Mouse (Mus musculus): ENCODE results near the gene Sox5.
A peak's percentile ranks its signal among the peaks of the same experiment; 100 is the strongest.

The Sox5 gene

DNA sequence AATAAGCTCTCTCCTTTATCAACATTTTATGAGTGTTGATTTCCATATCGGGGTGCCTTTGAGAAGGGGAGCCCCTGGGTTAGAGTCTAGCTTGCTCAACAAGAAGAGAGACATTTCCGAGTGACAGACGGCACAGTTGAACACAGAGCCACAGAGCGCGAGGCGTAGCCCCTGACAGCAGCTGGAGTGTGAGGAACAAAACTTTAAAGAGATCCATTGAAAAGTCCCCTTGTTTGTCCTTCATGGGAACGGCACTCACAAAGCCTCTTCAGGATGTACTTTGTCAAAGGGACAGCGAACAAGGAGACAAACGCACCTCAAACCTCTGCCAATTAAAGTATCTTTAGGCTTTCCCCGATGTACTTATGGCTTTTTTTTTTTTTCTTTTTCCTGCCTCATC lies 674.9 kb downstream of the Sox5 start:
- DNase-seq (ENCODE audit: low spot score in 2 of 2), result no peak

DNA sequence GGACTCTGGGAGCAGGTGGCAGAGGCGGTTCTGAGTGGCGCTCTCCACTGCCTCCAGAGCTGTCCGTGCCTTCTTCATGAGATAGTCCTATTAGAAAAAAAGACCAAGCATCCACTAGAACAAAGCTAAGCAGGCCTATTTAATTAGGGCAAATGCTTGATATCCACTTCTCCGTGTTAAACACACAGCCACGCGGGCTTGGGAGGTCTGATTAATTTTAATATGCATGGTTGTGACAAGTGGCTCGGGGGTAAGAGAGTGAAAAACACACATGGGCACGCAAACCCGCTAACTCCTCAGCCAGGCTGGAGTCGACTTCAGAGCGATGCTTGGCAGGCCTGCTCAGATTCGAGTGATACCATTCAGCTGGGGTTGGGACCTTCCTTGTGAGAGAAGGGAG lies 676.1 kb downstream of the Sox5 start:
- no peak for DNase-seq (ENCODE audit: low spot score in 2 of 2)

DNA sequence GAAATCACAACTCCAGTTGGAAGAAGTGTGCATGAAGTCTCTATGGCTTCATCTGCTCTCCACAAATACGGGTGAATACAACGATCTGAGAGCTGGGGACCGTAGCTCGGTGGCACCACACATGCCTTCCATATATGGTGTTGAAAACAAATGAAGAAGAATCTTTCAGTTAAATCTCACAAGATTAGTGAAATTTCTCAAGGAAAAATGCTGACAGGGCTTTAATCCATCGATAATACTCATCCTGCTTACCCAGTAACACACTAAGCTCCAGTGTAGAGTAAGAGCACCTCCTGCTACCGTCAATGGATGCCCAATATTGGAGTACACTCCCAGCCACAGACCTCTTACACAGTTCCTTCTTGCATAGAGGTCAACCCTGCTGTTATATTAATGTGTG lies 678.2 kb downstream of the Sox5 start:
- DNase-seq (ENCODE audit: low spot score in 2 of 2), result no peak

DNA sequence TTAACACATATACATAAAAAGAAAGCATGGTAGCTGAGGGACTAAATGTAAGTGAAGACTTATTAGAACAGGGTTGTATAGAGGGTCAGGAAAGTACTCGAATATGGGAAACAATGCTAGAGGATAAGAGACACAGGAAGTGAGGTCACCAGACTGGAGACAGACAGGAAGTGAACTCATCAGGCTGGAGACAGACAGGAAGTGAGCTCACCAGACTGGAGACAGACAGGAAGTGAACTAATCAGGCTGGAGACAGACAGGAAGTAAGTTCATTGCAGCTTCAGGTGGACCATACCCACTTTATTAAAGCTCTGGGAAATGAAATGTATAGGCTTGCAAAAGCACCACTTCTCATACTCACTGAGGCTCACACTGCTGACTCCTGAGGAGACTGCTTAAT lies 680.9 kb downstream of the Sox5 start:
- no peak for DNase-seq (ENCODE audit: low spot score in 2 of 2)

DNA sequence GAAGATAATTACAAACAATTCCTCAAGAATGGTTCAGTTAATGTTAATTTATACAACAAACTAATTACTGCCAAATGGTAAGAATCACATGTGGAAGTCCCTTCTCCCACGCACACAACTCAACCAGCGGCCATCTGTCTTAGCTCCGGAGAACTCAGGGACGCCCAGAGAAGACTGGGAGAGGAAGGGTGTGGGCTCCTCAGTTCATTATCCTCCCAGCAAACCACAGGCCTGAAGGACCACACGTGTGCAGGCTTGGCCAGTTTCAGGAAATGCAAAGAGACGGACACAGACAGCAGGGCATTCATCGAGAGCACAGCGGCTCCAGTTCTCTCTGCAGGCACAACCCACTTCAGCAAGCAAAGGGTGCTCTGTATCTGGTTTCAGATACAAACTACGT lies 683.7 kb downstream of the Sox5 start:
- DNase-seq (ENCODE audit: low spot score in 2 of 2), result peak in 1 of 2 experiments; percentile 60

DNA sequence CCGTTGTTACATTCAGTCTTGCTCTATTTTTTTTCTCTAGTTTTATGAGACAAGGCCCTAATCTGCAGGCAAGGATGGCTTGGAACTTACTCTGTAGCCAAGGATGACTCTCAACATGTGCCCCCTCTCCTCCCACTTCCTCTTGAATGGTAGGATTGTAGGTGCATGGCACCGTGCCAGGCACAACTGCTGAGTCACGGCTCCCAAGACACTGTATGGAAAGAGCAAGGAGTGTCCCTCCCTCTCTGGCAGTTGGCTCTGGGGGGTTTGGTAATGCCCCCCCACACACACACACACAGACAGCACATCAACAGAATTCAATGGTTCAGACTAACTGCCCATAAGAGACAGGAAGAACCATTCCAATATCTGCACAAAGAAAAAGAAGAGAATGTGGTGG lies 693.5 kb downstream of the Sox5 start:
- peak in 1 of 2 experiments; percentile 10 for DNase-seq (ENCODE audit: low spot score in 2 of 2)

DNA sequence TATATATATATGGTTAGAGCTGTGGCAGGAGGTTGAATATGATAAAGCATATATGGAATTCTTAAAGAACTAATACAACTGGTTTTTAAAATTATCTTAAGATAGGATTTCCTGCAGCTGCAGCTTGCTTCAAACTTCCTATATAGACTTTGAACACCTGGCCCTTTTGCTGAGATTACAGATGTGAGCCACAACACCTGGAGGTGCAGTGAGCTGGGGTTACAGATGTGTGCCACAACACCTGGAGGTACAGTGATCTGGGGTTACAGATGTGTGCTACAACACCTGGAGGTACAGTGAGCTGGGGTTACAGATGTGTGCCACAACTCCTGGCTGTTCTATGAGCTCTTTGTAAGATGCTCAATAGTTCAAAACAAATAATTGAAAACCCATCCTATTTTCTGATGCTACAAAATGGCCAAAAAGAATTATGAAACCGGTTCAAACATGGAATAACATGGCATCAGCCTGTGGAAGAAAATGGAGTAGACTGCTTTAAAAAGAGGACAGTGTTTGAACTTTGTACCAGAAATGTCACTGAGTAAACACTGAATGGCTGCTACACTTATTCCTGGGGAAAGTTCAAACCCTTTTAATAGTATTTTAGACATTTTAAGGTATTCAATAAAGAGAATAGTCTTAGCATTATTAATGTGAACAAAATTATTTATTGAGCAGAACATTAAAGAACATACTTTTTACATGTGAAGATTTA lies 695.5 kb downstream of the Sox5 start:
- DNase-seq (ENCODE audit: low spot score in 2 of 2), result no peak

DNA sequence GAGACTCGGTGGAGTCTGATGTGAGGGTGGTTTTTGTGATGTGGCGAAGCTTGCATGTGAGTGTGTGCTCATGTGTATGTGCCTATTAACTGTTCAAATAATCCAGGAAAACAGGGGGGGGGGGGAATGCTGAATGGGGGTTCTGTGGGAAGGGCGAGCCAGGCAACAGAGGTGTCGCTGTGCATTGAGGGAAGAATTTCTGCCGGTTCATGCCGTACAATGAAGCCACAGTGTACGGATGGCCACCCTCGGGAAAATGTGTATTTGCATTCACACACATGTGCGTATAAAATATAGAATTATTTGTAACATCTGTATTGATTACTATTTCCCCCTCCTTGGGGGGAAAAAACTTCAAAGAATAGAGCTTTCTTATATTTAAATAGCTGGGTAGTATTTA lies 699.5 kb downstream of the Sox5 start:
- no peak for DNase-seq (ENCODE audit: low spot score in 2 of 2)

DNA sequence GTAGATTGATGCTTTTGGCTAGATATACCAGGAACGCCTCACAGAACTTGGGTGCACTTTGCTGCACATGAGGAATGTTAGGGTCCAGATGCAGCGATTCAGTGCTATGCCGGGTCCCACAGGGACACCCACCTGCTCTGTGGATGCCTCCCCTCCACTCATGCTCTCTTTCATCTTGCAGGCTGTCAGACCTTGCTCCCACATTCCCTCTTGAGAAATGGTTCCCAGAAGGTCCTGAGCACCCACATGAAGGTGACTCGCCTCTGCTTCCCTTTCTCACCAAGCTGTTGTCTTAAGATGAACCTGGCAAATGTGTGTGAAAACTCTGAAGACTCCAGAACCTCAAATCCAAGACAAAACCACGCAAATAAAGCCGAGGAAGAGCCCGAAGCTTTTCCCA lies 704.0 kb downstream of the Sox5 start:
- DNase-seq (ENCODE audit: low spot score in 2 of 2), result no peak

DNA sequence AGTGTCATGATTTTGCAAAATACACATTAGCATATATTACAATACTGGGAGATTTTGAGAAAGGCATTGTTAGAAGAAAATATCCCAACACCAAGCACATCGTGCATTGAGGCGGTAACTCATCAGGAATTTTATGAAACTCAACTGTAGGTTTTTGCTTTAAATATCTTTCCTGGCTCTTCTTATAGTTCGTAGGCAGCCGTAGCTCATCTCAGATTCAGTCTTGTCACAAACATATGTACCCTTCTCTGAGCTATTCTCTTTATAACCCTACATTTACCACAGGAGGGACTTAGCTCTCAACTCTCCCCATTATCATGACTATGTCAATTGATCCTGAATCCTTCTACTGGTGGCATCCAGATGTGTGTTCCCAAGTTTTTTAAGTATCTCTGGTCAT lies 705.4 kb downstream of the Sox5 start:
- no peak for DNase-seq (ENCODE audit: low spot score in 2 of 2)

DNA sequence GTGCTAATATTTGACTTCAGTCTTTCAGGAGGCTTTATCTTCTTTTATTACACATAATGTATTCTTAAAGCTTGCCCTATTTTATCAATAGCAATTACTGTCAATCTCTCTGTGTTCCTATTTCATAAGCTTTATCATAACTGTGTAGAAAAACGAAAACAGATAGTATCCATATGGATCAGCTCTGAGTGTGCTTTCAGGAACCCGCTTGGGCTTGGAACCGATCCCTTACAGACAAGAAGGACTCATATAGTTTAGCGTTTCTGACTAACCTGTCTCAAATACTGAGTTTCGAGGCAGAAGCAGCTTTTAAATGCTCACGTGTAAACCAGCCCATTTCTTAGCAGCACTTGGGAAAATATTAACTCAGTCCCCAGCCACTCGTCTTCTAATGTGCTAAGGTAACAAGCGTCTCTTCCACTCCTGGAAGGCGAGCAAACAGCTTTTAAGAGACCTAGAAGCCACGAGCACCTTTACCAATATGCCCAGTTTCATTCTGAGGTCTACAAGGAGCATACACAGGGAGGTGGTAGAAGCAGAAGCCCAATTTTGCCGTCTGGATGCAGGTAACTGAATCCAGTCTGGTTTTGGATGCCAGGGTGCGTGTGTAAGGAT lies 706.3 kb downstream of the Sox5 start:
- DNase-seq (ENCODE audit: low spot score in 2 of 2), result no peak

DNA sequence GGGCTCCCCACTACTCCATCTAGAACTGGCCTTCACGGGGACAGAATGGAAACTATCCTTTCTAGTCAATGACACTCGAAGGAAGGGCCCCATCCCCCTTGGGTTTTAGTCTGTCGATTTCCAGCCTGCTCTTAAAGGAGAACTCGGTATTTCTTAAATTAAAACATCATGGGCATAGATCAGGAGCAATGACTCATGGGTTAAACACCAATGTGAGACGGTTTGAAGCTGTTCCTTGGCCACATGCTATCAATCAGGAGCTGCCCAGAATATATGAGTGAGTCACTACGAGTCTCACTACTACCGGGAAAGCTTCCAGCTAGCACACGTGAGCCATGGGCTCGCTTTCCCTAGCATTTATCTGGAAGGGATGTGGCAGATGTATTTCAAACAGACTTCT lies 707.0 kb downstream of the Sox5 start:
- peak; percentile 28 to 68 for DNase-seq (ENCODE audit: low spot score in 2 of 2)

DNA sequence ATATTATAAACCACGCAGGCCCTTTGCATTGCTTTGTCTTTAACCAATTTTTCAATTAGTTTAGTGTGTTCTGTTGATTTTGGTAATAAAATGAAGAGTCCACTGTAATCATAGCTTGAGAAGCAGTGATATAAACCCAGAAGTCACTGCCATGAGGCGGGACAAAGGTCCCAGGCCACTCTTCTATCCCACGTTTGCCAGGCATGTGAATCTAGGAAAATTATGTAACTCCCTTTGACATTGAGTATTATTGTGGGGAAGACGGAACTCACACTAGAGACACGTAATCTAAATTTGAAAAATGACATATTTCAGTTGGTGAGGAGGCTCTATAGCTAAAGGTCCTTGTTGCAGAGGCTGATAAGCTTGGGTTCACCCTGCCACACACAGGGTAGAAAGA lies 711.3 kb downstream of the Sox5 start:
- no peak for DNase-seq (ENCODE audit: low spot score in 2 of 2)

DNA sequence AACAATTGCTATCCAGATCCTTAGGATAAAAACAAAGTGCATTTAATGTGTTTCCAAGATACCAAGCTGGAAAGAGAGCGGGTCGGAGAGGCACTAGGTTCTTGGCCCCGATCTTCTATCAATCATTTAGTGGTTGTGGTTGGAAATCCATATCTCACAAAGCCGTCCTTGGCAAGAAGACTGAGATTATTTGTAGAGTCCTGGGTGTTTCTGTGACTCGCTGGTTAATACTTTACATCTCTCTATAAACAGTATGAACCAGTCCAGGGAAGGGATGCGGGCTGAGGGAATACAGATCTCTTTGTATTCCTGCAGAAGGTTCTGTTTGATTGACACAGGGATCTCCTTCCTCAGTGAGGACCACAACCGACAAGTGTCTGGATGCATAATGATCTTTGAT lies 714.3 kb downstream of the Sox5 start:
- no peak for DNase-seq (ENCODE audit: low spot score in 2 of 2)

DNA sequence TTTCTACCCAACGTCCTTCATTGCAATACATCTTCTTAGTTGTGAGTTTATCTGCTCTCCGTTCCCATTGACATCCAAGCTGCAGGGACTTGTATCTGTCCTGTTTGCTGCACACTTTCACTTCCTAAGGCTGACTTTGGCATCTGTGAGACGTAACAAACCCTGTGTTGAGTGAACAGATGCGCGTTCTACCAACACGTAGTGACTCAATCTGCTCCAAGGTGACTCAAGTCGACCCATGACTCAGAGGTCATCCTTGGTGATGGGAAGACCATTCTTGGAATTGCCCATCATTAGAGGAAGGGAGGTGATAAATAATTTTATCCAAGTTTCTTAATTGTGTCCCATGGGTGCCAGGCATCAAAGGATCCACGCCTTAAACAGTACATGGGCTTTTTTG lies 719.3 kb downstream of the Sox5 start:
- DNase-seq (ENCODE audit: low spot score in 2 of 2), result no peak

DNA sequence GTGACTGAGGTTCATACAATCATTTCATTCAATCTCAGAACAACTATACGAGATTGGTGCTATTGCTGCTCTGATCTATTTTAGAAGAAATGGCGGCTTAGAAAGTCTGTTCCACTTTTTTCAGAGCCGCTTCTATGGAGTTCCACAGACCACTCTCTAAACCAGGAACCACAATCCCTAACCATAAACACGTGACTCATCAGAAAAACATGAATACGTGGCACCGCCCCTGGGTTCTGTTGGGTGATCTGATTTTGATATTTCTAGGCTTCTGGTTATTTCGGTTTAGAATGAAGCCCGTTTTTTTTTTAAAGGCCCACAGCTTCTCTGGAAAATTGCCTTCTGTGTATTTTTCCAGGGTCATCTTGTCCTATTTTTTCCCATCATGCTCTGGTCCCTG lies 720.0 kb downstream of the Sox5 start:
- no peak for DNase-seq (ENCODE audit: low spot score in 2 of 2)

DNA sequence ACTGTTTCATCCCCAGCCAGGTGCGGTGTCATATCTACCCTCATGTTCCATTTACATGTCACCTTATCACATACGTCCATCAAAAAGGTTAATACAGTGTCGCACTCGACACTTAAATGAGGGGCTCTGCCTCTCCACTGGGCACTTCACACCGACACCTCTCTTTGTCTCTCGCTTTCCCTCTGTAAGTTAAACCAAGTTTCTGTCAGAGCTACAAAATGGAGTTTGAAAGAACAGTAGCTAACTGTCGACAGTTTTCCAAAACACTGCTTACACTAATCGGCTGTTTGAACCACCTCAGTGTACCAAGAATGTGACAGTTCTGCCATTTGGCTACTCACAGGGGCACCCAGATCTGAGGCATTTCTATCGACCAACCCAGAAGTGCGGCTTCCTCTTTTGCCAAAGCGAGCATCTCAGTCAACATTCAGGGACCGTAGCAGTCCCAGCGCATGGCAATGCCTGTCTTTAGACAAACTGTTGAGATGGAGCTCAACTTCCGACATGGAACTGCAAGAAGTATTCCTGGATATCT lies 724.6 kb downstream of the Sox5 start:
- DNase-seq (ENCODE audit: low spot score in 2 of 2), result no peak

DNA sequence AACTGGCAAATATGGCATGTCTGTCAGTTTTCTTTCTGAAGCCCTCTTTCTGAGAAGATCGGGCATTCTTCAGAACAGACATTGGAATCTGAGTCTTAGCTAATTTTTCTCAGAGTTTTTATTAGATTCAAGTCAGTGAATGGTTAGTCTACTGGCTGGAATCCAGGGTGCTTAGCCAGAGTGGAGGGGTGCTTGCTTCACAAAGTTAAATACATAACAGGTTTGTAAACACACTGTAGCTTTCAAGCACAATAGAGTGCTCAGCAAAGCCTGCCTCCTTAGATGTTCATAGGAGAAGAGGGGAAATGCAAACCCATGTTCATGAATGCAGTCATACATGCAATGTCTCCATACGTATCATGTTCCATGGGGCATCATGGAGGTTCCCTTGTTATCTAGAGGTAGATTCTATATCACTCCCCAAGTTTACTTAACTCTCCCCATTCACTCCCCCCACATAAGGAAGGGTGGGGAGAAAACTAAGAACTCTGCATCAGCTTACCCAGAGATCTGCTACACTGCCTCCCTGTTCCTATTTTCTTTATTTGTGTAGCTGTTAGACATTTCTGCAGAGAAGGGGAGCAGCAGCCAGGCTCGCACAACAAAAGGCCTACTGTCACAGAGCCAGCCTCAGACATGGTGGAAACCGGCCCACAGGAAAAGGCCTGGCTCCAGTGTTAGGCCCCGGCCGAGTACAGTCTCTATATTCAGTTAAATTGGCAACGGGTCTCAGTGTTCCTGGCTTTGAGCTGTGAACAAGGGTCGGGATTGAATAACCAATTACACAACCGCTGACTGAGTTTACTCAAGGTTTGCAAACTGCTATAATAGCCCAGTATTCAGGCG lies 725.3 kb downstream of the Sox5 start:
- peak; percentile 70 to 81 for DNase-seq (ENCODE audit: low spot score in 2 of 2)

DNA sequence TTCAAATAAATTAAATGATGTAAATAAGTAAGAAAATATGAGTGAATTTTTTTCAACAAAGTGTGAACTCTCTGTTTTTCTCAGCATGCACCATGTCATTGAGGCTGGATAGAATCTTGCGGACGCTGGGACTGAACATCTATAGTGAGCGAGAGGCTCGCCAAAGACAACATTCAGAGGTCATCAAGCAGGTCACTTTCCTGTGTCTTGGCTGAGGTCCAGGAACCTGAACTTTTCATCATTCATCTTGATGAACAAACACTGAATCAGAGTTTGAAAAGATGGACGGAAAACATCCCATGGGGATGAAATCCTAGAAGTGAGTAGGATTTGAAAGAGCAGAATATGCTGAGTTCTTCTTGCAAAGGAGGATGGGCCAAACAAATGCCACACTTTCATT lies 729.3 kb downstream of the Sox5 start:
- DNase-seq (ENCODE audit: low spot score in 2 of 2), result no peak

DNA sequence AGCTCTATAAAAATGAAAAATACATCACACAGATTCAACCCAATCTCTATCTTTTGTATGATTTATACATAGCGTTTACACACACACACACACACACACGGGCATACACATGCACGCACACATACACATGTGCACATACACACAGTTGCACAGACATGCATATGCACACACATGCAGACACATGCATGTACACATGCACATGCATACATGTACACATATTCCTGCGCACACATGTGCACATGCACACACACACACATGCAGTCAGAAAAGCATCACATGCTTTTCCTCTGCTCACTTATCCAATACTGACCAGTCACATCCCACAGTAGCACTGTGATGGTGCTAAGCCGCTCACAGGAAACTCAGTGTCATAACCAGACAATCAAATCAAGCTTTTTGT lies 730.5 kb downstream of the Sox5 start:
- DNase-seq (ENCODE audit: low spot score in 2 of 2), result no peak

DNA sequence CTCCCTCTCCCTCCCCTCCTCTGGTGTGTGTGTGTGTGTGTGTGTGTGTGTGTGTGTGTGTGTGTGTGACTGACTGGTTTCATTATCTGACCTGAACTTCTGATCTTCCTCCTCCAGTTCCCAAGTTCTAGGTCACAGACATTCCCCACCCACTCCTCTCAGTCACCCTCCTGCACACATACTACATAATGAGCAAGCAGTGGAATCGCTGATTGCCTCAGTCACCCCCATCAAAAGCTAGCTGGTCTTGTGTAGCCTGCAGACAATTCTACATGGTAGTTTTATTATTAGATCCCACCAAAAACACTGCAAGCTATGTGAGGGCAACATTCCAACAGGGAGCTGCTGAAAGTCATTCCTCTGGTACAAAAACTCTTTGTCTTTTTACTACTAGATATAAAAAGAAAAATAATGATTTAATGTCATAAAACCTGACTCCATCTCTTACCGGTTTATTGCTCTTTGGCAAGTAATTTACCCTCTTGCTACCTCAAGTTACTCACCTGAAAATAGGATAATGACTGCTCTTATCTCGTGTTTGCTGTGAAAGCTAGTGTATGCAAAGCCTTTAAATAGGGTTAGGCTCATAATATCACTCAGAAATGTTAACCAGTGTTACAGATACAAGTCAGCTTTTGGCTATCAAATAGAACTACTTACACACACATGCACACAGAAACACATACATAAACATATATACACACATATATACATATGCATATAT lies 733.4 kb downstream of the Sox5 start:
- no peak for DNase-seq (ENCODE audit: low spot score in 2 of 2)

DNA sequence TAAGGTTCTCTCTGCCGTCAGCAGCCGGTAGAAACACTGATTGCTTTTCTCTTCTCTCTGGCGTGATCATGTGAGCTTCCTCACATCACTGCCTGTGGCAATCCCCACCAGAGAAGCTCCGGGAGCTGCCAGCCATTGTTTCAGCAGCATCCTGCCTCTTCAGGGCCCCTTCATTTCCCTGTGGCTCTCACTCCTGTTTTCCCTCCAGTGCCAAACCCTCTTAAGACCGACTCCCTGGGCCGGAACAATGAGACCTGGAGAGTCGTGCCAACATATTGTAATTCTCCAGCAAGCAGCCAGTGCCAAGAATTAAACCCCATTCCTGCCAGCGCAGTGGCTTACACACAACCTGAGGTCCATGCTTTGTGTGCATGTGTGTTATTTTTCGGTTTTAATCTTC lies 736.3 kb downstream of the Sox5 start:
- peak in 1 of 2 experiments; percentile 18 for DNase-seq (ENCODE audit: low spot score in 2 of 2)

Measured in left cerebral cortex, adult 9 months (tissue).